Mouse (Mus musculus): ENCODE results near the gene Cds1.

The Cds1 gene

DNA sequence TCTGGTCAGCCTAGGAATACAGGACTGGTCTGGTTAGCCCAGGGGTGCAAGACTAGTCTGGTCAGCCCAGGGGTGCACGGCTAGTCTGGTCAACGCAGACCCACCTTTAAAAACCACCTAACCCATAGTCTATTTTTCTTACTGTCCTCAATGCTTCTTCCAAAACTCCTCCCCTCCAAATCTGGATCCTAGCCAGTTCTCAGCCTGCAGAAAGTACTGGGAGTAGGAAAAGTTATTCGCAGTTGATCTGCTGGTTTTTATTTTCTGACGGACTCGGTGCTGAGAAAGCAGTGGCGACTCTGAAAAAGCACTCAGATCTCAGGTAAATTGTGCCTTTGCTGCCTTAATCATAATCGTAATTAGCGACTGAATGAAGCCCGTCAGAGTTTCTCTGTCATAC is 7.7 kb downstream of the Cds1 start:
- in situ Hi-C loops (cut with MboI; ENCODE audit: unreplicated experiment in 2 of 2), result no loop called here

DNA sequence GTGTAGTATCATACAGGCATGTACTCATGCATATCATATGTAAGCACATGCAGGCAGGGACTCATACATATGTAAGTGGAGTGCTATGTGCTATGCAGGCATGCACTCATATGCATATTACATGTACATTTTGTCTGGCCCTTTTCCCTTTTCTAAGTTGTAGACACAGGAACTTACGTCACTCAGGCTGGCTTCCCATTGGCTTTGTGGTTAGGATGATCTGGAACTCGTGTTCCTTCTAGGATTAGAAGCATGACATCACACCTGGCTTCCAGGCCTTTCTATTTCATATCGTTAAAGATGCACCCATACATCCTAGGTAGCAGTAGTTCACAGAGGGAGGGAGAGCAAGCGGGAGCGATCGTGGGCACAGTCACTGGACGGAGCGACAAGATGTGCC is 10.3 kb downstream of the Cds1 start:
- in situ Hi-C loops (cut with MboI; ENCODE audit: unreplicated experiment in 2 of 2), result no loop called here

GRCm38 (mm10) chr5:101776528-101776927 is 11.6 kb downstream of the Cds1 start:
- in situ Hi-C loops (cut with MboI; ENCODE audit: unreplicated experiment in 2 of 2), result no loop called here

DNA sequence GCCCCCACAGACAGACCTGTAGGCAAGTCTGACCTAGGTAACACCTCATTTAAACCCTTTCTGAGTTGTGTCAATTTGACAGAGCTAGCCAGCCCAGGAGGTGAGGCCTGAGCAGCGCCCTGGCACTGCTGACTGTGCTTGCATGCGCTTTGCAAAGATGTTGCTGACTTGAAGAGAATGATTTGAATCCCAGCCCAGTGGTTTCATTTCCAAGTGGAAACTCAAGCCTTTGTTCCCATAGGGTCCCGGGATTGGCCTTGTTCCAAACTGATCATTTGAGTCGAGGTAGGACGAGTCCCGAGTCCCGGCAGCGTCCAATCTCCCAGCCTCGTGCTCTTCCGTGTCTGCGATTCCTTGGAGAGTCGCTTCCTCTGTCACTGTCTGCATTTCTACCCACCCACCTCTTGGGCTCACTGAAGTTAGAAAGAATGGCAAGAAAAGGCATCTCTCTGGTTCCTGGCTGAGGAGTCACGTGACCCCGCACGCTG is 14.5 kb downstream of the Cds1 start:
- in situ Hi-C loops (cut with MboI; ENCODE audit: unreplicated experiment in 2 of 2), result no loop called here

DNA sequence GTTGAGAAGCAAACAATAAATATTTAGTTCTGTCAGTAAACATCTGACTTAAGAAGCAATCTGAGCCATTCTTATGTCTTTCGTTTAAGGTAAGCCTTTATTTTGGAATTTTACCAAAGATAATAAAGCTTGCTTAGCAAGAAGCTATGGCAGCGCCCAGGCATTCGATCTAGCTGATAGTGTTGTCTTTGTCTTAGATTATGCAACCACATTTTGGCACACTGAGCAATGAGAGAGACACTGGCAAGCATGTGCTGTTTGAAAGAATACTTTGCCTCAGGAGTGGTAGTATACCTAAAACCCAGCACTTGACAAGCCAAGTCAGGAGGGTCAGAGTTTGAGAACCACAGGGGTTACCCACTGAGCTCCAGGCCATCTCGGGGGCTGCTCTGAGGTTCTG is 16.0 kb downstream of the Cds1 start:
- in situ Hi-C loops (cut with MboI; ENCODE audit: unreplicated experiment in 2 of 2), result no loop called here

GRCm38 (mm10) chr5:101784328-101784727 is 19.4 kb downstream of the Cds1 start:
- in situ Hi-C loops (cut with MboI; ENCODE audit: unreplicated experiment in 2 of 2), result no loop called here

GRCm38 (mm10) chr5:101784787-101785186 is 19.9 kb downstream of the Cds1 start:
- in situ Hi-C loops (cut with MboI; ENCODE audit: unreplicated experiment in 2 of 2), result no loop called here

GRCm38 (mm10) chr5:101785921-101786614 is 21.1 kb downstream of the Cds1 start:
- in situ Hi-C loops (cut with MboI; ENCODE audit: unreplicated experiment in 2 of 2), result no loop called here

- in situ Hi-C loops (cut with MboI; ENCODE audit: unreplicated experiment in 2 of 2), result no loop called here
Observed at GRCm38 (mm10) chr5:101789770-101790169, 24.8 kb downstream of the Cds1 start.

GRCm38 (mm10) chr5:101790560-101790959 is 25.6 kb downstream of the Cds1 start:
- in situ Hi-C loops (cut with MboI; ENCODE audit: unreplicated experiment in 2 of 2), result no loop called here

DNA sequence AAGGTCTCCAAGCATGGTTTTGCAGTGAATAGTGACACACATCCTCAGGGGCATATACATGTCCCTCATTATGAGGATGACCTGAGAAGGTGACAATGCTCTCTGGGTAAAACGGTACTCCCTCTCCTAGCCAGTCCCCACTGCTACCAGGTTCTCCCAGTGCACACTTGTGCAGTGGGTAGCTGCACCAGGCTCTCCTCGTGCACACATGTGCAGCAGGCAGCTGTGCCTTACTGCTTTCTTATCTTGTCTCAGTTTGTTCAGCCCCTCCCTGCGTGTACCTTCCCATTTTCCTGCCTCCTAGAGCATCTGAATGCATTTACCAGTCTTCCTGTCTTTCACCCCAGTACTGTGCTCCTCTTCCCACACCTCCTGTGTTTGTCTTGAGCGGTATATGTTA is 27.7 kb downstream of the Cds1 start:
- in situ Hi-C loops (cut with MboI; ENCODE audit: unreplicated experiment in 2 of 2), result no loop called here

DNA sequence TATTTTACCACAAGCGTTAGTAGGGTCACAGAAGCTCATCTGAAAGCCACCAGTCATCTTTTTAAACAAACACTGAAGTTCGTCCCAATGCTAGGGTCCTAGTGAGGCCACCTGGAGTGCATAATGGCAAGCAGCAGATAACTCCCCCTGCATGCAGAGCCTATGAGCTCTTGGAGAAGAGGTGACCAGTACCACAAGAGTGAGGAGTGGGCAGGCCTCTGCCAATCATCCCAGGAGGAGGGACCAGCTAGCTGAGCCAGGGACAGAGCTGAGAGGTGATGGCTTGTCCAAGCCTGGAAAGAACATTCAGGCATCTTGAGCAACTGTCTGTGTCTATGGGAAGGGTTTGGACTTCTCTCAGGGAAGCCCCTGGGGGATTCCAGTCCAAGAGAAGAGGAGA is 37.0 kb downstream of the Cds1 start:
- in situ Hi-C loops (cut with MboI; ENCODE audit: unreplicated experiment in 2 of 2), result no loop called here

GRCm38 (mm10) chr5:101802358-101803022 is 37.6 kb downstream of the Cds1 start:
- in situ Hi-C loops (cut with MboI; ENCODE audit: unreplicated experiment in 2 of 2), result no loop called here

DNA sequence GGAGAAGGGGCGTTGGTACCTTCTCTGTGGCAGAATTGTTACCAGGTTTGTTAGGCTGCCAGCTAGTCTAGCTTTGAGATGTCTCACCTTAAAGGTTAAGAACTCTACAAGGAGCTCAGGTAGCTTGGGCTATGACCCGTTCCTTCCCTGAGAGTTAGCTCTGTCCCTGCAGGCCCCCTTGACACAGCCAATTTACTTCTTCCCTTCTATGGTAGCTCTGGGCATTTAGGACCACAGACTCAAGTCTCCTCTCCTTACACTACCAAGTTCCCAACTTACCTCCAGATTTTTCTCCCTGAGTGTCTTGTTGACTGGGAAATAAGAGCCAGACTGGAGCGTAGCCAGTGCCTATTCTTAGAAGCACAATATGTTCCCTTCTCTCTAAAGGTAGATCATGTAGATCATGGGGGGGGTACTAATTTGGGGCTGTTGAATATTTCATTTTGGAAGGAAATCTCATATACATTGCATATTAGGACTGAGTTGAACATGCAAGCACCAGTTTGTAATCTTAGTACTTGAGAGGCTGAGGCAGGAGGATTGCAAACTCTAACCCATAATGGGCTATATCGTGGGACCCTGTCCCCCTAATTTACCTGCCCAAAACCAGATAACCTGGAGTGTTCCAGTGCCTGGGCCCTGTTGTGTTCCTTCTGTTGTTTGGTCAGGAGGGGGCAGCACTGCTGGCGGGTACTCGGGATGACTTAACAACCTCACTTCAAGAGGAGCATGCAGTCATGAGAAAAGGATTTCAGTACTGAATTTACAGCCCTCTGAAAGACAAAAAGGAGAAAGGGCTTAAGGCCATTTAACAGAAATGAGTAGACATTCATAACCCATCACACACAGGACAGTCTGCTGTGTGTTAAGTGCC is 46.6 kb downstream of the Cds1 start:
- in situ Hi-C loops (cut with MboI; ENCODE audit: unreplicated experiment in 2 of 2), result loop anchor here in 1 of 2 experiments (5.0 kb wide), 1 partner anchor 266 kb away; no protein-coding TSS in a partner anchor

DNA sequence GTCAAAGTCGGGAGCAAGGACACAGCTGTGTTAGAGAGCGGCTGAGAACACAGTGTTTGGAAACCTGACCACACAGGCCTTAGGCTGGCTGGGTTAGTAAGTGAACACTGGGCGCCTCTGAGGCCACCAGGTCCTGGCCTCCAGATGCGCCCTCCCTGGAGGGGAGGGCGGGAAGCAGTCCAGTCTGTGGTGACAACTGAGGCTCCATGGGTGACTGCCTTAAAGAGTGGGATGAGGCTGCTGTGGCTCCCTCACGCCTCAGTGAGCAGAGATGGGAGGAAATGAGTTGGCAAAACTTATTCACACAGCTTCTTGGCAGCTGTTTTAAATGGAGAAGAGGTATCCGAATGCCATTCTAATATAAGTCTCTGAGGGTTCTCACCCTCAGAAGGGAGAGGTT is 51.9 kb downstream of the Cds1 start:
- in situ Hi-C loops (cut with MboI; ENCODE audit: unreplicated experiment in 2 of 2), result no loop called here

DNA sequence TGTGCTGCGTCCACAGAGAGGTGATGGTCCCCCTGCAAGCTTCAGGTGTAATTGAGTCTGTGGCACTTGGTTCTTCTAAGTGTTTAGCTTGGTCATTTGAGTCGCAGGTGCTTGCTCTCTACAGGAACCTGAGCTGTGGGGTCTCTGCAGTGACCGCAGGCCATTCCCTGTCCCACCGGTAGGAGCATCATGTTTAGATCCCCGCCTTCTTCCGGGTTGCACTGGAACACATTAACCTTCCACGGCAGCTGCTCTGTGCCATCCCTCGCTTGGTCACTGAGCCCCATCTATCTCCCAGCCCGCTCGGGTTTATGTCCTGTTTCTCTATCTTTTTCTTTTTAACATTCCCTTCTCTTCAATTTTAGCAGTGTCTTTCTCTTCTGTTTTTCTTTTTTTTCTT is 54.3 kb downstream of the Cds1 start:
- in situ Hi-C loops (cut with MboI; ENCODE audit: unreplicated experiment in 2 of 2), result no loop called here

DNA sequence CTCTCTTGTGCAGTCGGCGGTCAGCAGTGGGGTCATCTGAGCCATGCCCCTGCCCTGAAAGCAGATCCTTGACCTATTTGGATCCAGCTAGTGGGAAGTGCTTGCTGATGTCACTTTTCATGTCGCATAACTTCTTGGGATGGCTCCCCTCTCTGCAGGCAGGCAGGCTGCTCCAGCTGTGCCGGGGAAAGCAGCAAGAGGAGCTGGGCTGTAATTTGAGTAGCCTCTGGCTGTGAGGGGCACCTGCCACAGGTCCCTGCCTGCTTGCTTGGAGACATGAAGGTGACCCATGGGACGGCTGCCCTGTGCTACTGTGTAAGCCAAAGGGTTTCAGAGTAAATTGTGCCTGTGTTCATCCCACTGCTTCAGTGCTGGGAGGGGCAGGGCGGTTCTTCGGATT is 54.9 kb downstream of the Cds1 start:
- in situ Hi-C loops (cut with MboI; ENCODE audit: unreplicated experiment in 2 of 2), result no loop called here

- in situ Hi-C loops (cut with MboI; ENCODE audit: unreplicated experiment in 2 of 2), result no loop called here
Observed at GRCm38 (mm10) chr5:101821052-101821451, 56.1 kb downstream of the Cds1 start.

GRCm38 (mm10) chr5:101821491-101822310 is 56.8 kb downstream of the Cds1 start:
- in situ Hi-C loops (cut with MboI; ENCODE audit: unreplicated experiment in 2 of 2), result no loop called here

DNA sequence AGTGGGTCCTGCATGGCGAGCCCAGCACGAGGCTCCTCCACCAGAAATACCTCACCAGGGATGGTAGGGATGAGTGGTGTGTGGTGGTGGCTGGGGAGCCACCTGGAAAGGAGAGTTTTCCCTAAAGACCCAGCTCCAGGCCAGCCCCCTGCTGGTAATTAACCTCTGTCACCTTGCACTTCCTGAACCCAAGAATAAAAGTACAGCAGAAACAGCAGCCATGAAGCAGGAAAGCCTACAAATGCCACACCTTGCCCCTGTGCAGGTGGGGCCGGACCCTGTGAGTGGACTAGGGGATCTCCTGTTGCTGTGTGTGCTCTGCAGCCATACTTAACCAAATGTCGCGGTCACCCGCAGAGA is 57.4 kb downstream of the Cds1 start:
- in situ Hi-C loops (cut with MboI; ENCODE audit: unreplicated experiment in 2 of 2), result no loop called here

Measured in v-Abl transformed pro-B cells (cell line).